Mouse (Mus musculus) lung, postnatal 36 days (tissue): Measurements from ENCODE around the gene Jph4.

Experiments used
- DNase-seq: peaks from one replicate; pipeline ENCODE4 v3.0.0; 2022; ENCODE audit warnings: mixed read lengths

The Jph4 gene

DNA sequence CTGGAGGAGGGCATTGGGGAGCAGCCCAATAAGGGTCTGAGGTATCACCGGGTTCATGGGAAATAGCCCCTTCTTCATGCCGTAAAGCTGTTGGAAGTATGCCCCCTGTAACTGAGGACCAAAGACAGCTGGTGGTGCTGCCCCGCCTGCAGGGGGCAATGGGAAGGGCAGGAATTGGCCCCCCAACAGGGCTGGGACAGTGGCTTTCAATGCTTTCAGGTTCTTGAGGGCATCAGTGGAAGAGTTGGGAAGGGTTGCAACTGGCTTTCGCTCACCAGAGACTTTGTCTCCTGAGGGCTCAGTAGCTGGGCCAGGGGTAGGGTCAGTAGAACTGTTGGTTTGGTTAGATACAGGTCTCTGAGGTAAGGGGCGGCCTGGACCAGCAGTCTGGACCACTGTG is 53.6 kb downstream of the Jph4 start:
- DNase-seq = no peak

DNA sequence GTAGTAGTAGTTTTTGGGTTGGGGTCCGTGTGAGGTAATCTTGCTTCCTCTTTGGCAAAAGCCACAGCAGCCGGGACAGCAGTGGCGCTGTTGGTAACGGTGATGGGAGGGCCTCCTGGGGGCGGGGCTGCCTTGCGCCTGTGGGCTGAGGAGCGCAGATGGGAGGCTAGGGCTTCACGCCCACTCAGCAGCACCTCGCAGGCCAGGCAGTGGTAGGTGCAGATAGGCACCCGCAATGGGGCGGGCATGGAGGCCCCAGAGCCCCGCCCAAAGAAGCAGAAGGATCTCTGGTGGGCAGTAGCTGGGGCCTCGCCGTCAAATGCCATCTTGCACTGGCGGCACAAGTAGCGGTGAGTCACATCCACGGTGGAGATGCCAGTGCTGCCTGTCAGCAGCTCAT is 54.1 kb downstream of the Jph4 start:
- DNase-seq = no peak

DNA sequence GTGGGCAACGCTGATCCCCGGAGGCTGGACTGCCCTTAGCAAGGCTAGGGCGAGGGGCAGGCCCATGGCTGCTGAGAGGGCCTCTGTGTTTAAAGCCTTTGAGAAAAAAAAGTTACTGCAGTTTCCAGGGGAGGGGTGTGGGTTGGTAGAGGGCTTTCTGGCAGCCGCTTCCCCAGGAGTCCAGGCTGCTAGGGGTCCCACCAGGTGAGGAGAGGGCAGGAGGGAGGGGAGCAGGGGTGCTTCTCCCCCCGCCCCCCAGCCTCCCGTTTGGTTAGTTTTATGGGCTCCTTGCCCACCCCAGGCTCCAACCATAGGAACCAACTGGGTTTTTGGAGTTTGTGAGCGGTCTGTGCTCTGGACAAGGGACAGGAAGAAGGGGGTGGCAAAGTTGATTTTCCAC is 54.9 kb downstream of the Jph4 start:
- DNase-seq = no peak

DNA sequence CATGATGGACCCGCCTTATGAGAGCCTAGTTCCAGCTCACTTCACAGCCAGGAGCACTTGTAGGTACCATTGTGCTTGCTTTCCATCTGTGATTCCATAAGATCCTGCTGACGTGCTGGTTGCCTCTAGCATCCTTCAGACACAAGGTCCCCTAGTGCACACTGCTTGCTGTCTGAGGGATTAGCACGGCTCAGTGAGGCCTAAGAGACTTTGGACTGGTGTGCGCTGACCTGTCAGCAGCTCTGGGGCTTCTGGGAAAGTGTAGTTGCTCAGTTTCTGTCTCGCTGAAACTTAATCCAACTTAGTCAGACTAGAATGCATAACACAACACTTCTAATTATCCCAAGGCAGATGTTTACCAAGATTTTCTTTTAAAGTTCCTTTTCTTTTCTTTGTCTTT is 56.8 kb downstream of the Jph4 start:
- DNase-seq = no peak

DNA sequence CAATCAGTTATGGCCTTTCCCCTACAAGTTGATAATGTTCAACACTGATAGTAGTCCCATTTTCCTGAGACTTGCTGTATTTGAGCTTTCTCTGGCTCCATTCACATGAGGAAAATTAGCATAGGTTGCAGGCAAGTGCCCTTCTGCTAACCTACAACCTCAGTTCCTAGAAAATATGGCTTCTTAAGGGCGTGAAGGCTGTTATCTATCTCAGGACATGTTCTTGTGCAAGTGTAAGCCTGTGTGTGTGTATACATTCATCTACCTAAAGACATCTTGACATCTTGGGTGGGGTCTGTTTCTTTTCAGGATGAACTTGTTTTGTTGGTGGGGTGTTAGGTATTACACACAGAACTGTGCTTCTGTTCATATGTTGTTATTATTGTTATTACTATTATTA is 57.7 kb downstream of the Jph4 start:
- DNase-seq = no peak
